Mouse (Mus musculus) heart, embryonic 11.5 days (tissue): ENCODE measurements around the gene 6030445D17Rik. TPM values are rescaled to one million over a fixed set of nuclear protein-coding genes. Genes with fewer than 3 reads are reported as not detected.
A peak's percentile ranks its signal among the peaks of the same experiment; 100 is the strongest.

Experiments used
- ATAC-seq: fragments of 200-750 bp; cut with Nextera tagmentation; replicated peaks from 2 replicates; pipeline ENCODE4 v1.8.0; 2017; ENCODE audit warnings: moderate library complexity; ENCODE audit not compliant: insufficient number of reproducible peaks, low FRiP score, low TSS enrichment
- H3K27ac ChIP-seq: fragments of 300-500 bp; sonication (generic); 2 replicates; pipeline ENCODE4 v1.5.1; 2014; ENCODE audit warnings: mild to moderate bottlenecking, low read depth, low read length
- H3K27me3 ChIP-seq: fragments of 300-500 bp; sonication (generic); 2 replicates; pipeline ENCODE4 v1.6.1; 2014; ENCODE audit warnings: mild to moderate bottlenecking, low read length, mixed read lengths; ENCODE audit not compliant: control insufficient read depth, insufficient read depth
- H3K36me3 ChIP-seq: fragments of 300-500 bp; sonication (generic); 2 replicates; pipeline ENCODE4 v1.6.1; 2014; ENCODE audit warnings: mild to moderate bottlenecking, low read length, moderate library complexity, mixed read lengths; ENCODE audit not compliant: control insufficient read depth, insufficient read depth
- H3K4me1 ChIP-seq: fragments of 300-500 bp; sonication (generic); 2 replicates; pipeline ENCODE4 v1.6.1; 2014; ENCODE audit warnings: low read length; ENCODE audit not compliant: control insufficient read depth, insufficient read depth
- H3K4me2 ChIP-seq: fragments of 300-500 bp; sonication (generic); 2 replicates; pipeline ENCODE4 v1.6.1; 2014; ENCODE audit warnings: mild to moderate bottlenecking, moderate library complexity
- H3K4me3 ChIP-seq: fragments of 300-500 bp; sonication (generic); 2 replicates; pipeline ENCODE4 v1.5.1; 2014; ENCODE audit warnings: low read depth, low read length
- H3K9ac ChIP-seq: fragments of 300-500 bp; sonication (generic); 2 replicates; pipeline ENCODE4 v1.6.1; 2014; ENCODE audit warnings: mild to moderate bottlenecking, low read depth, low read length, moderate library complexity
- H3K9me3 ChIP-seq: fragments of 300-500 bp; sonication (generic); replicated peaks from 2 replicates; pipeline ENCODE4 v1.6.1; 2016; ENCODE audit warnings: low read length; ENCODE audit not compliant: control insufficient read depth
- WGBS: fragments of 180-500 bp; shearing (Covaris S2); extraction: QIAGEN DNeasy Blood & Tissue Kit; methylation state at CpG from one replicate; pipeline ENCODE4 v1.1.7; 2014; ENCODE audit not compliant: insufficient replicate concordance; 5-methylcytosine and 5-hydroxymethylcytosine counted together
- polyA plus RNA-seq: library from polyadenylated mRNA; unstranded; fragments of >200 nt; fragmentation: Nextera tagmentation; extraction: Ambion mirVana; gene quantifications from 2 replicates; pipeline ENCODE4 v1.2.1, GENCODE M21; 2014

Gene 6030445D17Rik
- polyA plus RNA-seq, 1 experiment from 2014 or later = 0.29 TPM

GRCm38 (mm10) chr4:136431376-136431693, 30.7 kb upstream of the 6030445D17Rik start:
- Histone ChIP-seq H3K4me1 (peaks cover 7% of the 10 kb centered on the region; the same call in 1 of the 2 replicates), H3K4me3 (no peak overlapping the region), H3K27me3 (no peaks in the 10 kb centered on the region), H3K9ac (no peak overlapping the region), H3K27ac (no peak overlapping the region), H3K4me2 (no peak overlapping the region), H3K36me3 (no peaks in the 10 kb centered on the region), H3K9me3 (no peaks in the 10 kb centered on the region)
- 0 out of 2 replicates have a peak, but pooled peaks have one; percentile 14 for ATAC-seq
- WGBS = 2% methylated on average over 3 of the region's 3 CpGs

- H3K4me1 ChIP-seq = peaks cover 7% of the 10 kb centered on the region; the same call in 1 of the 2 replicates
- no peak for ATAC-seq
- no peaks in the 10 kb centered on the region for H3K27me3 ChIP-seq
- no peak overlapping the region for H3K27ac ChIP-seq
- no peak overlapping the region for H3K9ac ChIP-seq
- 69% methylated on average over 4 of the region's 4 CpGs for WGBS
- no peaks in the 10 kb centered on the region for H3K36me3 ChIP-seq
- H3K4me2 ChIP-seq = no peak overlapping the region
- H3K9me3 ChIP-seq = no peaks in the 10 kb centered on the region
- H3K4me3 ChIP-seq = no peak overlapping the region
Measured at GRCm38 (mm10) chr4:136434029-136434428, 28.0 kb upstream of the 6030445D17Rik start.

- Histone ChIP-seq H3K27me3 (no peaks in the 10 kb centered on the region), H3K27ac (no peak overlapping the region), H3K4me1 (peaks cover 5% of the 10 kb centered on the region; the same call in 1 of the 2 replicates), H3K9me3 (no peaks in the 10 kb centered on the region), H3K4me2 (no peak overlapping the region), H3K4me3 (no peak overlapping the region), H3K9ac (no peak overlapping the region), H3K36me3 (no peaks in the 10 kb centered on the region)
- 71% methylated on average over 4 of the region's 4 CpGs for WGBS
- no peak for ATAC-seq
Measured at GRCm38 (mm10) chr4:136439106-136439505, 22.9 kb upstream of the 6030445D17Rik start.

- 62% methylated on average over 15 of the region's 15 CpGs for WGBS
- H3K36me3 ChIP-seq = no peaks in the 10 kb centered on the region
- 0 out of 2 replicates have a peak overlapping the region, but pooled peaks have one; percentile 16 for H3K9ac ChIP-seq
- no peak overlapping the region for H3K4me3 ChIP-seq
- H3K4me1 ChIP-seq = peaks cover 5% of the 10 kb centered on the region; the same call in 1 of the 2 replicates
- no peaks in the 10 kb centered on the region for H3K9me3 ChIP-seq
- no peak overlapping the region for H3K4me2 ChIP-seq
- no peak for ATAC-seq
- H3K27me3 ChIP-seq = no peaks in the 10 kb centered on the region
- no peak overlapping the region for H3K27ac ChIP-seq
Measured at GRCm38 (mm10) chr4:136441354-136442043, 20.6 kb upstream of the 6030445D17Rik start.

GRCm38 (mm10) chr4:136444561-136444960, 17.5 kb upstream of the 6030445D17Rik start:
- peaks cover 5% of the 10 kb centered on the region; the same call in 1 of the 2 replicates for H3K4me1 ChIP-seq
- H3K9me3 ChIP-seq = no peaks in the 10 kb centered on the region
- no peaks in the 10 kb centered on the region for H3K36me3 ChIP-seq
- H3K27ac ChIP-seq = no peak overlapping the region
- H3K4me2 ChIP-seq = no peak overlapping the region
- ATAC-seq = no peak
- no peak overlapping the region for H3K4me3 ChIP-seq
- H3K27me3 ChIP-seq = no peaks in the 10 kb centered on the region
- H3K9ac ChIP-seq = no peak overlapping the region
- WGBS = 69% methylated on average over 4 of the region's 4 CpGs

- no peaks in the 10 kb centered on the region for H3K36me3 ChIP-seq
- no peak overlapping the region for H3K4me3 ChIP-seq
- H3K27me3 ChIP-seq = no peaks in the 10 kb centered on the region
- no peak overlapping the region for H3K4me2 ChIP-seq
- no peak overlapping the region for H3K27ac ChIP-seq
- peaks cover 7% of the 10 kb centered on the region for H3K4me1 ChIP-seq
- no peak for ATAC-seq
- no peaks in the 10 kb centered on the region for H3K9me3 ChIP-seq
- no peak overlapping the region for H3K9ac ChIP-seq
- WGBS = 74% methylated on average over 5 of the region's 5 CpGs
Measured at GRCm38 (mm10) chr4:136449795-136450194, 12.3 kb upstream of the 6030445D17Rik start.

GRCm38 (mm10) chr4:136450271-136450670, 11.8 kb upstream of the 6030445D17Rik start:
- Histone ChIP-seq H3K4me2 (no peak overlapping the region), H3K4me1 (peaks cover 9% of the 10 kb centered on the region), H3K9ac (no peak overlapping the region), H3K4me3 (no peak overlapping the region), H3K27me3 (no peaks in the 10 kb centered on the region), H3K36me3 (no peaks in the 10 kb centered on the region), H3K9me3 (no peaks in the 10 kb centered on the region), H3K27ac (no peak overlapping the region)
- ATAC-seq = no peak
- WGBS = 59% methylated on average over 4 of the region's 4 CpGs

GRCm38 (mm10) chr4:136451564-136451963, 10.5 kb upstream of the 6030445D17Rik start:
- no peaks in the 10 kb centered on the region for H3K27me3 ChIP-seq
- no peak overlapping the region for H3K27ac ChIP-seq
- WGBS = 11% methylated on average over 6 of the region's 6 CpGs
- H3K4me3 ChIP-seq = no peak overlapping the region
- no peaks in the 10 kb centered on the region for H3K36me3 ChIP-seq
- peaks cover 10% of the 10 kb centered on the region for H3K4me1 ChIP-seq
- no peak overlapping the region for H3K9ac ChIP-seq
- 0 out of 2 replicates have a peak, but pooled peaks have one; percentile 31 for ATAC-seq
- peak overlapping the region; percentile 8; the same call in 1 of the 2 replicates for H3K4me2 ChIP-seq
- no peaks in the 10 kb centered on the region for H3K9me3 ChIP-seq

- Histone ChIP-seq H3K9ac (no peak overlapping the region), H3K27me3 (no peaks in the 10 kb centered on the region), H3K4me1 (peaks cover 10% of the 10 kb centered on the region), H3K4me2 (no peak overlapping the region), H3K27ac (no peak overlapping the region), H3K4me3 (no peak overlapping the region), H3K9me3 (no peaks in the 10 kb centered on the region), H3K36me3 (no peaks in the 10 kb centered on the region)
- WGBS = 75% methylated on average over 3 of the region's 3 CpGs
- ATAC-seq = no peak
Measured at GRCm38 (mm10) chr4:136452286-136452685, 9.8 kb upstream of the 6030445D17Rik start.
